Mouse (Mus musculus): ENCODE data around the gene Ormdl2.
"Not testable (repeated sequence)": the region's sequence is repeated elsewhere in the genome, so short reads cannot be mapped to it uniquely, and the experiment has no call there.

Ormdl2 gene

GRCm38 (mm10) chr10:128821358-128822056, at the start of gene Ormdl2:
Ormdl2 (minus strand) TSS chr10:128821645.
- DNase-seq = peak; percentile 100

GRCm38 (mm10) chr10:128870341-128870740, 48.9 kb upstream of the Ormdl2 start:
- DNase-seq = no peak

GRCm38 (mm10) chr10:128866518-128866917, 45.1 kb upstream of the Ormdl2 start:
- no peak for DNase-seq

GRCm38 (mm10) chr10:128866042-128866441, 44.6 kb upstream of the Ormdl2 start:
- DNase-seq = peak; percentile 9

GRCm38 (mm10) chr10:128861176-128861575, 39.7 kb upstream of the Ormdl2 start:
- no peak for DNase-seq

GRCm38 (mm10) chr10:128850339-128850738, 28.9 kb upstream of the Ormdl2 start:
- DNase-seq = no peak

- DNase-seq = no peak
Measured at GRCm38 (mm10) chr10:128848426-128848825, 27.0 kb upstream of the Ormdl2 start.

GRCm38 (mm10) chr10:128846664-128847063, 25.2 kb upstream of the Ormdl2 start:
- DNase-seq = no peak

GRCm38 (mm10) chr10:128845516-128845915, 24.1 kb upstream of the Ormdl2 start:
- peak; percentile 66 for DNase-seq

GRCm38 (mm10) chr10:128843260-128843659, 21.8 kb upstream of the Ormdl2 start:
- no peak for DNase-seq

GRCm38 (mm10) chr10:128840612-128841011, 19.2 kb upstream of the Ormdl2 start:
- DNase-seq = no peak

- DNase-seq = no peak
Measured at GRCm38 (mm10) chr10:128839434-128839833, 18.0 kb upstream of the Ormdl2 start.

- no peak for DNase-seq
Measured at GRCm38 (mm10) chr10:128837400-128837799, 16.0 kb upstream of the Ormdl2 start.

GRCm38 (mm10) chr10:128823821-128824220, 2.4 kb upstream of the Ormdl2 start:
- DNase-seq = no peak

- not testable (repeated sequence) for DNase-seq
Measured at GRCm38 (mm10) chr10:128823087-128823486, 1.6 kb upstream of the Ormdl2 start.

GRCm38 (mm10) chr10:128822135-128822534, 690 bp upstream of the Ormdl2 start:
- no peak for DNase-seq

- no peak for DNase-seq
Measured at GRCm38 (mm10) chr10:128820217-128820616, 1.2 kb downstream of the Ormdl2 start.

- no peak for DNase-seq
Measured at GRCm38 (mm10) chr10:128817033-128817432, 4.4 kb downstream of the Ormdl2 start, which contains the start of gene Sarnp. Sarnp (plus strand) TSS chr10:128817333.

- DNase-seq = no peak
Measured at GRCm38 (mm10) chr10:128807018-128807417, 14.4 kb downstream of the Ormdl2 start.

- peak; percentile 10 for DNase-seq
Measured at GRCm38 (mm10) chr10:128806086-128806485, 15.4 kb downstream of the Ormdl2 start.

- peak; percentile 99 for DNase-seq
Measured at GRCm38 (mm10) chr10:128805092-128806000, 16.1 kb downstream of the Ormdl2 start.

- peak; percentile 94 for DNase-seq
Measured at GRCm38 (mm10) chr10:128804271-128805091, 17.0 kb downstream of the Ormdl2 start, which contains the start of gene Tmem198b. Tmem198b (minus strand) TSS chr10:128804370.

- peak; percentile 76 for DNase-seq
Measured at GRCm38 (mm10) chr10:128803771-128804270, 17.6 kb downstream of the Ormdl2 start, which contains the start of gene Dnajc14. Dnajc14 (plus strand) TSS chr10:128804062.
